Mouse (Mus musculus): Measurements from ENCODE around the gene Ston2. TPM values are rescaled to one million over a fixed set of nuclear protein-coding genes. Genes with fewer than 3 reads are reported as not detected.

Gene Ston2
- polyA plus RNA-seq (2012; fragmentation: generic; extraction: Trizol), result 12.3 TPM

GRCm38 (mm10) chr12:91787959-91788437 lies at the start of gene Ston2:
Ston2 (minus strand) TSS chr12:91788387.
- TF ChIP-seq POLR2A (IDR thresholded peaks at IDR 0.05; ENCODE audit: insufficient read length, low read depth), result no peak
- no peak for TF ChIP-seq POLR2AphosphoS2 (IDR thresholded peaks at IDR 0.05; ENCODE audit: insufficient read length, low read depth)
- no peak for TF ChIP-seq CEBPB (IDR thresholded peaks at IDR 0.05; ENCODE audit: insufficient read depth, poor library complexity, severe bottlenecking)
- no peak for TF ChIP-seq USF1 (IDR thresholded peaks at IDR 0.05; ENCODE audit: low read depth)
- peak; percentile 28 for TF ChIP-seq TCF12 (IDR thresholded peaks at IDR 0.05; ENCODE audit: insufficient read depth, poor library complexity, severe bottlenecking)
- TF ChIP-seq TCF3 (IDR thresholded peaks at IDR 0.05; ENCODE audit: insufficient read length, low read depth), result no peak
- TF ChIP-seq MAX (IDR thresholded peaks at IDR 0.05; ENCODE audit: low read depth), result no peak
- TF ChIP-seq SRF (IDR thresholded peaks at IDR 0.05; ENCODE audit: control insufficient read depth, insufficient read length, low read depth), result no peak
- TF ChIP-seq REST (IDR thresholded peaks at IDR 0.05; ENCODE audit: insufficient read depth, insufficient read length), result no peak
- TF ChIP-seq MYOD1 (IDR thresholded peaks at IDR 0.05; ENCODE audit: control insufficient read depth in 1 of 3, insufficient read length in 2 of 3, low read depth in 2 of 3), result peak in 2 of 3 experiments; percentile 42 to 73
- peak in 2 of 3 experiments; percentile 59 to 84 for TF ChIP-seq MYOG (IDR thresholded peaks at IDR 0.05; ENCODE audit: control insufficient read depth in 1 of 3, insufficient read depth in 1 of 3, insufficient read length in 2 of 3, low read depth in 2 of 3)
- no peak for TF ChIP-seq E2F4 (IDR thresholded peaks at IDR 0.05; ENCODE audit: insufficient read depth)

GRCm38 (mm10) chr12:91837401-91838065 lies 49.3 kb upstream of the Ston2 start:
- Histone ChIP-seq H3K4me3 (no peak overlapping the region), H3K27me3 (ENCODE audit: control insufficient read depth, insufficient read depth, insufficient read length) (no peaks in the 10 kb centered on the region), H3ac (ENCODE audit: control insufficient read depth, insufficient read length) (no peak overlapping the region), H3K36me3 (ENCODE audit: control insufficient read depth, insufficient read depth) (peaks cover 64% of the 10 kb centered on the region), H3K4me2 (ENCODE audit: low read depth) (no peak overlapping the region), H3K79me2 (ENCODE audit: control insufficient read depth, insufficient read depth) (no peaks in the 10 kb centered on the region)
- TF ChIP-seq CEBPB (IDR thresholded peaks at IDR 0.05; ENCODE audit: insufficient read depth, poor library complexity, severe bottlenecking) (no peak), E2F4 (IDR thresholded peaks at IDR 0.05; ENCODE audit: insufficient read depth) (no peak), MAX (IDR thresholded peaks at IDR 0.05; ENCODE audit: low read depth) (no peak), USF1 (IDR thresholded peaks at IDR 0.05; ENCODE audit: low read depth) (no peak), POLR2AphosphoS2 (IDR thresholded peaks at IDR 0.05; ENCODE audit: insufficient read length, low read depth) (no peak), MYOG (IDR thresholded peaks at IDR 0.05; ENCODE audit: control insufficient read depth in 1 of 3, insufficient read depth in 1 of 3, insufficient read length in 2 of 3, low read depth in 2 of 3) (no peak), MYOD1 (IDR thresholded peaks at IDR 0.05; ENCODE audit: control insufficient read depth in 1 of 3, insufficient read length in 2 of 3, low read depth in 2 of 3) (no peak), TCF12 (IDR thresholded peaks at IDR 0.05; ENCODE audit: insufficient read depth, poor library complexity, severe bottlenecking) (no peak), TCF3 (IDR thresholded peaks at IDR 0.05; ENCODE audit: insufficient read length, low read depth) (no peak), POLR2A (IDR thresholded peaks at IDR 0.05; ENCODE audit: insufficient read length, low read depth) (no peak)

More at GRCm38 (mm10) chr12:91787959-91788437, at the start of gene Ston2:
- no peak within 1 kb of the TSS for H3K4me3 ChIP-seq
- H3K36me3 ChIP-seq (ENCODE audit: control insufficient read depth, insufficient read depth), result no peaks in the 10 kb centered on the region
- H3K27me3 ChIP-seq (ENCODE audit: control insufficient read depth, insufficient read depth, insufficient read length), result no peaks in the 10 kb centered on the region
- H3K4me2 ChIP-seq (ENCODE audit: low read depth), result no peak within 1 kb of the TSS
- H3K79me2 ChIP-seq (ENCODE audit: control insufficient read depth, insufficient read depth), result no peaks in the 10 kb centered on the region
- no peak within 1 kb of the TSS for H3ac ChIP-seq (ENCODE audit: control insufficient read depth, insufficient read length)

GRCm38 (mm10) chr12:91833939-91834333 lies 45.7 kb upstream of the Ston2 start:
- peaks cover 70% of the 10 kb centered on the region for H3K36me3 ChIP-seq (ENCODE audit: control insufficient read depth, insufficient read depth)
- no peak overlapping the region for H3K4me2 ChIP-seq (ENCODE audit: low read depth)
- H3K79me2 ChIP-seq (ENCODE audit: control insufficient read depth, insufficient read depth), result no peaks in the 10 kb centered on the region
- H3K27me3 ChIP-seq (ENCODE audit: control insufficient read depth, insufficient read depth, insufficient read length), result no peaks in the 10 kb centered on the region
- TF ChIP-seq TCF3 (IDR thresholded peaks at IDR 0.05; ENCODE audit: insufficient read length, low read depth) (no peak), MYOD1 (IDR thresholded peaks at IDR 0.05; ENCODE audit: control insufficient read depth in 1 of 3, insufficient read length in 2 of 3, low read depth in 2 of 3) (no peak), POLR2AphosphoS2 (IDR thresholded peaks at IDR 0.05; ENCODE audit: insufficient read length, low read depth) (no peak)
- H3K4me3 ChIP-seq, result no peak overlapping the region
- no peak overlapping the region for H3ac ChIP-seq (ENCODE audit: control insufficient read depth, insufficient read length)

GRCm38 (mm10) chr12:91833237-91833938 lies 45.2 kb upstream of the Ston2 start:
- no peak overlapping the region for H3K4me2 ChIP-seq (ENCODE audit: low read depth)
- no peaks in the 10 kb centered on the region for H3K79me2 ChIP-seq (ENCODE audit: control insufficient read depth, insufficient read depth)
- no peak overlapping the region for H3ac ChIP-seq (ENCODE audit: control insufficient read depth, insufficient read length)
- no peak for TF ChIP-seq MAX (IDR thresholded peaks at IDR 0.05; ENCODE audit: low read depth)
- no peak for TF ChIP-seq CEBPB (IDR thresholded peaks at IDR 0.05; ENCODE audit: insufficient read depth, poor library complexity, severe bottlenecking)
- TF ChIP-seq USF1 (IDR thresholded peaks at IDR 0.05; ENCODE audit: low read depth), result no peak
- no peak for TF ChIP-seq E2F4 (IDR thresholded peaks at IDR 0.05; ENCODE audit: insufficient read depth)
- no peak for TF ChIP-seq POLR2A (IDR thresholded peaks at IDR 0.05; ENCODE audit: insufficient read length, low read depth)
- H3K4me3 ChIP-seq, result no peak overlapping the region
- H3K36me3 ChIP-seq (ENCODE audit: control insufficient read depth, insufficient read depth), result peaks cover 68% of the 10 kb centered on the region
- H3K27me3 ChIP-seq (ENCODE audit: control insufficient read depth, insufficient read depth, insufficient read length), result no peaks in the 10 kb centered on the region

- TF ChIP-seq MYOG (IDR thresholded peaks at IDR 0.05; ENCODE audit: control insufficient read depth in 1 of 3, insufficient read depth in 1 of 3, insufficient read length in 2 of 3, low read depth in 2 of 3) (no peak), SRF (IDR thresholded peaks at IDR 0.05; ENCODE audit: control insufficient read depth, insufficient read length, low read depth) (no peak), POLR2A (IDR thresholded peaks at IDR 0.05; ENCODE audit: insufficient read length, low read depth) (no peak), USF1 (IDR thresholded peaks at IDR 0.05; ENCODE audit: low read depth) (no peak), TCF12 (IDR thresholded peaks at IDR 0.05; ENCODE audit: insufficient read depth, poor library complexity, severe bottlenecking) (no peak), MAX (IDR thresholded peaks at IDR 0.05; ENCODE audit: low read depth) (no peak), MYOD1 (IDR thresholded peaks at IDR 0.05; ENCODE audit: control insufficient read depth in 1 of 3, insufficient read length in 2 of 3, low read depth in 2 of 3) (no peak), REST (IDR thresholded peaks at IDR 0.05; ENCODE audit: insufficient read depth, insufficient read length) (no peak), POLR2AphosphoS2 (IDR thresholded peaks at IDR 0.05; ENCODE audit: insufficient read length, low read depth) (no peak), CEBPB (IDR thresholded peaks at IDR 0.05; ENCODE audit: insufficient read depth, poor library complexity, severe bottlenecking) (no peak), E2F4 (IDR thresholded peaks at IDR 0.05; ENCODE audit: insufficient read depth) (no peak)
- Histone ChIP-seq H3K4me2 (ENCODE audit: low read depth) (no peak overlapping the region), H3K79me2 (ENCODE audit: control insufficient read depth, insufficient read depth) (no peaks in the 10 kb centered on the region), H3K4me3 (no peak overlapping the region), H3K27me3 (ENCODE audit: control insufficient read depth, insufficient read depth, insufficient read length) (no peaks in the 10 kb centered on the region), H3K36me3 (ENCODE audit: control insufficient read depth, insufficient read depth) (peaks cover 75% of the 10 kb centered on the region), H3ac (ENCODE audit: control insufficient read depth, insufficient read length) (no peak overlapping the region)
These were observed 43.2 kb upstream of the Ston2 start for GRCm38 (mm10) chr12:91831410-91831809.
